Mouse (Mus musculus) kidney, postnatal 25 days (tissue): ENCODE results near the gene Gm45711.
A peak's percentile ranks its signal among the peaks of the same experiment; 100 is the strongest.
"Not testable (repeated sequence)": the region's sequence is repeated elsewhere in the genome, so short reads cannot be mapped to it uniquely, and the experiment has no call there.

ENCODE experiments used
- DNase-seq, 2 experiments: peaks; one replicate each; pipeline ENCODE4 v3.0.0; 2021; ENCODE audit warnings: mixed read lengths in 2 of 2

The Gm45711 gene

GRCm38 (mm10) chr8:104309441-104310155 lies at the start of gene Gm45711, which contains the start of gene Cmtm1:
Gene Gm45711, minus strand, starts transcription at chr8:104310081.
Gene Cmtm1, minus strand, starts transcription at chr8:104310145.
- not testable (repeated sequence) for DNase-seq

GRCm38 (mm10) chr8:104358637-104359036 lies 48.8 kb upstream of the Gm45711 start:
- DNase-seq: no peak

- DNase-seq: no peak
These were observed 44.6 kb upstream of the Gm45711 start for GRCm38 (mm10) chr8:104354504-104354903.

GRCm38 (mm10) chr8:104353186-104353585 lies 43.3 kb upstream of the Gm45711 start:
- no peak for DNase-seq

- peak in 1 of 2 experiments; percentile 16 for DNase-seq
These were observed 40.2 kb upstream of the Gm45711 start for GRCm38 (mm10) chr8:104350047-104350446.

- no peak for DNase-seq
These were observed 39.1 kb upstream of the Gm45711 start for GRCm38 (mm10) chr8:104348971-104349370.

- no peak for DNase-seq
These were observed 36.8 kb upstream of the Gm45711 start for GRCm38 (mm10) chr8:104346706-104347105.

GRCm38 (mm10) chr8:104344622-104345021 lies 34.7 kb upstream of the Gm45711 start:
- no peak for DNase-seq

GRCm38 (mm10) chr8:104343957-104344356 lies 34.1 kb upstream of the Gm45711 start:
- peak; percentile 90 to 91 for DNase-seq

GRCm38 (mm10) chr8:104342426-104342825 lies 32.5 kb upstream of the Gm45711 start:
- DNase-seq: no peak

- DNase-seq: no peak
These were observed 31.8 kb upstream of the Gm45711 start for GRCm38 (mm10) chr8:104341678-104342077.

GRCm38 (mm10) chr8:104341106-104341561 lies 31.3 kb upstream of the Gm45711 start:
- peak; percentile 79 to 82 for DNase-seq

- DNase-seq: peak; percentile 74 to 86
These were observed 30.6 kb upstream of the Gm45711 start for GRCm38 (mm10) chr8:104340233-104341105.

- DNase-seq: no peak
These were observed 30.0 kb upstream of the Gm45711 start for GRCm38 (mm10) chr8:104339983-104340232.

GRCm38 (mm10) chr8:104339229-104339982 lies 29.5 kb upstream of the Gm45711 start, which contains the start of gene Cmtm3:
Gene Cmtm3, plus strand, starts transcription at chr8:104339410.
- peak; percentile 26 to 61 for DNase-seq

GRCm38 (mm10) chr8:104337890-104338289 lies 28.0 kb upstream of the Gm45711 start:
- DNase-seq: no peak

GRCm38 (mm10) chr8:104336806-104337205 lies 26.9 kb upstream of the Gm45711 start:
- DNase-seq: no peak

- no peak for DNase-seq
These were observed 24.3 kb upstream of the Gm45711 start for GRCm38 (mm10) chr8:104334196-104334595.

- DNase-seq: no peak
These were observed 23.9 kb upstream of the Gm45711 start for GRCm38 (mm10) chr8:104333786-104334185.

- no peak for DNase-seq
These were observed 23.1 kb upstream of the Gm45711 start for GRCm38 (mm10) chr8:104332665-104333631.

- DNase-seq: not testable (repeated sequence)
These were observed 12.0 kb upstream of the Gm45711 start, which contains the start of gene Cmtm2b for GRCm38 (mm10) chr8:104321930-104322329. Gene Cmtm2b, plus strand, starts transcription at chr8:104322230.

- not testable (repeated sequence) for DNase-seq
These were observed 11.4 kb upstream of the Gm45711 start, which contains the start of gene Gm11020 for GRCm38 (mm10) chr8:104321267-104321666. Gene Gm11020, plus strand, starts transcription at chr8:104321567.
